Mouse (Mus musculus) liver (tissue): Measurements from ENCODE around the gene Cox4i2.
A peak's percentile ranks its signal among the peaks of the same experiment; 100 is the strongest.

Experiments
- DNase-seq: peaks from one replicate; pipeline ENCODE4 v3.0.0-alpha.2; 2020; ENCODE audit warnings: mixed read lengths

Cox4i2 gene

GRCm38 (mm10) chr2:152772231-152772630, 18.3 kb downstream of the Cox4i2 start:
- no peak for DNase-seq

DNA sequence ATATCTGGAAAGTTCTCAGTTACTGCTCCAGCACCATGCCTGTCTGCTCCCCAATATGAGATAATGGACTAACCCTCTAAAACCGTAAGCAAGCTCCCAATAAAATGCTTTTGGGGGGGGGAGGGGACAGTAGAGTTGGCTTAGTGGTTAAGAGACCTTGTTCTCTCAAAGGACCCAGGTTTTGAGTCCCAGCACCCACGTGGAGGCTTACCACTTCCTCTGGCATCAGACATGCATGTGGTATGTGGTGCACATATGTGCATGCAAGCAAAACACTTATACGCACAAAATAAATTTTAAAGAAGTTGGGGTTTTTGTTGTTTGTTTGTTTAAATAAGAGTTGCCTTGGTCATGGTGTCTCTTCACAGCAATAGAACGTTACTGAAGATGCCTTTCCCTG, 21.4 kb downstream of the Cox4i2 start:
- no peak for DNase-seq

GRCm38 (mm10) chr2:152776019-152776418, 22.0 kb downstream of the Cox4i2 start:
- DNase-seq, result no peak

- no peak for DNase-seq
Measured at GRCm38 (mm10) chr2:152776435-152776834, 22.5 kb downstream of the Cox4i2 start.

DNA sequence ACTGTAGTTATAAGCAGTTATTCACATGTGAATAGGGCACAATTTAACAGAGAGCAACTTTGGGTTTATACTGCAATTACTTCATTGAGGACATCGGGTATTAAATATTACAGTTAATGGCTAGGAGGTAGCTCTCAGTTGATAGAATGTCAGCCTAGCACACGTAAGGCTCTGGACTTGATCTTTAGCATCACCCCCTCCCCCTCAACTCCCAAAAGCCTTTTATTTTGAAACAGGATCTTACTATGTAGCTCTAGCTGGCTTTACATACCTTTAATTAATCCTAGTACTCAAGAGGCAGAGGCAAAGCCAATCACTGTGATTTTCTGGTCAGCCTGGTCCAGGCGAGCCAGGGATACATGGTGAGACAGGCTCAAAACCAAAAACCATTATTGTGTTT, 23.1 kb downstream of the Cox4i2 start:
- DNase-seq, result no peak

DNA sequence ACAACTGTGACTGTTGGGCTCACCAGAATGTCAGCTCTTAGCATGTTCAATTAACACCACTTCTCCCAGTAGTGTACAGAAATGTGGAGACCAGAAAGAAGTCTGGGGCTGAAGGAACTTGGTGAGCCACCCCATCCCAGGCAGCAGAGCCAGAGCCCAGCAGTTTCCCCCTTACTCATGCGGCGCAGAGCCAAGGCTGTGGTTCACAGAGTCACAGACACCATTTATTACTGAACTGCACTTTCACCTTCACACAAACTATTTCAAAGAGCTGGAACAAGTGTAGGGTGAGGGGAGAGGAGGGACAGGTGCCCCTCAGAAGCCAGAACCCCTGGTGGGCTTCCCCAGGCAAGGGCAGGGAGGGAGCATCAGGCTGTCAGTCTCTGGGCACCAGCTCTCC, 26.5 kb downstream of the Cox4i2 start:
- DNase-seq, result no peak

DNA sequence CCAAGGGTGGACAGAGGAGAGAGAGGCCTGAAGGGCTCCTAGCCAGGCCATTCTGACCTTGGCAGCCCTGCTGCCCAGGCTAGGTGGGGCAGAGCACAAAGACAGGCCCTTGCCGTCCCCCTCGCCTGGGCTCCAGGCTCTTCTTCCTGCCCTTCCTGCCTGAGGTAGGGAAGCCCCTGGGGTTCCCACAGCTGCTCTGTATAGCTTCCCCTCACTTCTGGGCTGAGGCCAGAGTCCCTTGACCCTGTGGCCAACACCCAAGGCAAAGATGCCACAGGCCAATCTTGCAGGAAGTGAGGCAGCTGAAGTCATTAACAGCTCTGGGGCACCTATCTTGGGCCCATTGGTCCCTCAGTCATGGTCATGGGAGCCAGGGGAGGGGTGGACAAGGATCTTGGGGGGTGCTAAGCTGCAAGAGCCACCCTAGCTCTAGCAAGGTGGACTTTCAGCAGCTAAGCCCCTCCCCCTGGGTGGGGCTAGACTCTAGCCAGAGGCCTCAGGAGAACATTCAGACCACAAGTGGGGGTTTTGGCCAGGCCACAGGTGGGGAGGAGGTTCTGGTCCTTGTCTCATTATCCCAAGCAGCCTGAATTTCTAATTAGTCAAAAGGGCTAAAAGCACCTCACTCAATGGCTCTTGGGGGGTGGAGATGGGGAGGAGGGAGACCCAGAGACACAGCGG, 27.2 kb downstream of the Cox4i2 start:
- no peak for DNase-seq

- no peak for DNase-seq
Measured at GRCm38 (mm10) chr2:152782656-152783055, 28.7 kb downstream of the Cox4i2 start.

GRCm38 (mm10) chr2:152783241-152783640, 29.3 kb downstream of the Cox4i2 start:
- DNase-seq, result no peak

- no peak for DNase-seq
Measured at GRCm38 (mm10) chr2:152784640-152785039, 30.7 kb downstream of the Cox4i2 start.

- DNase-seq, result peak; percentile 74
Measured at GRCm38 (mm10) chr2:152785446-152786350, 31.7 kb downstream of the Cox4i2 start.

DNA sequence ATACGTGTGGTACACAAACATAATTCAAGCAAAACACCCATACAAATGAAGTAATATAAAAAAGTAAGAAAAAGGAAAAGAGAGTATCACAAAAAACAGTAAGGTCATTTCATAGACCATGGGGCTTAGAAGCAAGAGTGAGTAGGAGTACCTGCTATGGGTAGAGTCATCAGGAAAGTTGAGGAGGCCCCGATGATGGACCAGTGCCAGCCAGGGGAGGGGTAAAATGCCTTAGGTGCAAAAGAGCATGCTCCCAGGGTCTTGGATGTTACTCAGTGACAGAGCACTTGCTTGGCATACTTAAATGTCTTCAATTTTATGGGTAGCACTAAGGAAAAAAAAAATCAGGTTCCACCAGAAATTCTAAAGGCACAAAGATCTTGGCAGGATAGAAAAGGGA, 33.2 kb downstream of the Cox4i2 start:
- DNase-seq, result no peak

GRCm38 (mm10) chr2:152787543-152787942, 33.6 kb downstream of the Cox4i2 start:
- DNase-seq, result no peak

GRCm38 (mm10) chr2:152788892-152789421, 35.0 kb downstream of the Cox4i2 start:
- peak; percentile 92 for DNase-seq

GRCm38 (mm10) chr2:152789591-152789999, 35.6 kb downstream of the Cox4i2 start:
- peak; percentile 89 for DNase-seq

GRCm38 (mm10) chr2:152792461-152792860, 38.5 kb downstream of the Cox4i2 start:
- DNase-seq, result no peak

- no peak for DNase-seq
Measured at GRCm38 (mm10) chr2:152793381-152793780, 39.4 kb downstream of the Cox4i2 start.

GRCm38 (mm10) chr2:152794281-152794827, 40.4 kb downstream of the Cox4i2 start:
- no peak for DNase-seq

GRCm38 (mm10) chr2:152797589-152797988, 43.6 kb downstream of the Cox4i2 start:
- no peak for DNase-seq

- DNase-seq, result no peak
Measured at GRCm38 (mm10) chr2:152799954-152800761, 46.2 kb downstream of the Cox4i2 start.

GRCm38 (mm10) chr2:152800762-152801113, 46.8 kb downstream of the Cox4i2 start:
- DNase-seq, result no peak

GRCm38 (mm10) chr2:152802303-152802702, 48.3 kb downstream of the Cox4i2 start:
- no peak for DNase-seq

GRCm38 (mm10) chr2:152803081-152803480, 49.1 kb downstream of the Cox4i2 start:
- peak; percentile 57 for DNase-seq
